Mouse (Mus musculus) kidney, postnatal 14 days (tissue): Measurements from ENCODE around the gene Cenpq.

Experiments used
- DNase-seq: peaks from one replicate; pipeline ENCODE4 v3.0.0; 2022; ENCODE audit warnings: mixed read lengths

Cenpq gene

DNA sequence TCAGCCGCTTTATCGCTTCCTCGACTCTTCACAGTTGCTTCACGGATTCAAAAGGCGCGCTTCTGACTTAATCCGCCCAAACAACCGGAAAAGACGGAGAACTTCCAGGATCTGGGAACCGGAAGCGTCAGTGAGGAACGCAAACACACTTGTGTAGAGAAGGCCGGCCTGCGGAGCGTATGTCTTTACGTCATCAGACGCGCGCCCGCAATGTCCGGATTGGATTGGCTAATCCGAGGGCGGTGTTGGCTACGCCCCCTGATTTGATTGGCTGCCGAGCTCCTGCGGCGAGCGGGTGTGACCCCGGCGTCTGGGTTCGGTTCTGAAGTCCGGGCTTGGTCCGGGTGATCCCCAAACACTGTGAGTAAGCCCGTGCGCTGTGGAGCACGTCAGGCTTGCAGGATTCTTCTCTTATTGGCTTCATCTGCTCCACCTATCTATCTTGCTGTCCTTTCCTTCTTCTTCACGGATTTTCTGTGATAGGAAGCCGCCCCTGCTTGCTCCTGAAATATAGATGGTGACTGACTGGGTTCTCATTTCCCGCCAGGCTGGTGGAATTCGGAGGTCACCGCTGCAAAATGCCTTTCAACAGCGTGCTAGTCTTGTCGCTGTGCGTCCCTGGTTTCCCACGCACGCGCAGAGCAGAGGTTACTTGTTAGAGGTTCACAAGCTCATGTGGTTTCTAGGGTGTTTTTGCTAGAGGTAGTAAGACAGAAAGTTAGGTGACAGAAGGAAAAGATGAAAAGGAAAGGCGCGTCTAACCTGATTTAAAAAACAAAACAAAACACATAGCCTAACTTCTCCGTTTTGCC lies at the start of gene Cenpq, which contains the start of gene Mut:
Gene Cenpq, minus strand, starts transcription at position 628 of the 812 bp plus-strand sequence.
Gene Mut, plus strand, starts transcription at position 266 of the 812 bp plus-strand sequence.
- DNase-seq, result peak; percentile 99

DNA sequence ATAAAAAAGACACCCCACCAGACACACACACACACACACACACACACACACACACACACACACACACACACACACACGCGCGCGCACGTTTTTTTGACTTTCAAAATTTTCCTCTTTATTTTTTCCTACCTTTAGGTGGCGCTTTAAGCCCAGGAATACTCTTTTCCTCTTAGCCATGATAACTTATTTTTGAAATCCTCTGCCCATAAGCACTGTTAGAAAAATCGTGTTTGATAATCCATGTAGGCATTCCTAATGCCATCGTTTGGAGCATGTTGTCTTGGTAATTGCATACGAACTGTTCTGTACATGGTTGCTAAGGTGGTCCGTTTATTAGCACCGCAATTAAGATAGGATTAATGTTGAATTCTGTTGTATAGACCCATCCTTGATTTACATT lies 43.1 kb upstream of the Cenpq start:
- no peak for DNase-seq

DNA sequence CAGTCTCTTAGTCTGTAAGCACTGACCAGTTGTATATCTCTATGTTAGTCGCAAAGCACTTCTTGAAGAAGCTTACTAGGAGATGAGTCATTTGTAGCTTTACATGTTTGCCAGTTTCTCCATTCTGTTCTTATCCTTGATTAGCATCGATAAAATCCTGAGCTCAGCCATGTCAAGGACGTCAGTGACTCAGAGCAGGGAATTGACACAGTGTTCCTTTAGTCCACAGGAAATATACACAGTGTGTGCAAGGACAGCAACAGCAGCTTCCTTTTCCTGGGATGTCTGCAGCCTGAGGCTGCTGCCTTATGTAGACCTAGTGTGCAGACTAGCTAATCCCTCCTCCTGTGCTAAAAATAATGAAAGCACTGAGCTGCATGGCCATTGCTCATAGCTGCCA lies 13.7 kb upstream of the Cenpq start:
- DNase-seq, result no peak

DNA sequence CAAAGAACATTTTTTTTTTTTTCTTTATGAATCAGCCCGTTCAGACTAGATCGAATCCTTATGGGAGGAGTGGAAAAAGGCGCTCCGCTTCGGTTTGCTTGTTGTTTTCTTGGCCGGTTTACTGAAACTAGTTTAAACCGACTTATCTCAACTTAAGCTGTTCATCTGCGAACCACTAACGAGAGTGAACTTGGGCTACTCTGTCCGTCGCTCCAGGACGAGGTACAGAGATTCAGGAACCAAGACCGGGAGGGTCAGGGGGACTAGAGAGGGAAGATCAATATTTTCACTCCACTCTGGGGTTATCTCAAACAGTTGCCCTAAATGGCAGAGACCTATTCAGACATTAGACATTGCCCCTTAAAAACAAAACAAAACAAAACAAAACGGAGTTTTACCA lies 862 bp downstream of the Cenpq start:
- no peak for DNase-seq

DNA sequence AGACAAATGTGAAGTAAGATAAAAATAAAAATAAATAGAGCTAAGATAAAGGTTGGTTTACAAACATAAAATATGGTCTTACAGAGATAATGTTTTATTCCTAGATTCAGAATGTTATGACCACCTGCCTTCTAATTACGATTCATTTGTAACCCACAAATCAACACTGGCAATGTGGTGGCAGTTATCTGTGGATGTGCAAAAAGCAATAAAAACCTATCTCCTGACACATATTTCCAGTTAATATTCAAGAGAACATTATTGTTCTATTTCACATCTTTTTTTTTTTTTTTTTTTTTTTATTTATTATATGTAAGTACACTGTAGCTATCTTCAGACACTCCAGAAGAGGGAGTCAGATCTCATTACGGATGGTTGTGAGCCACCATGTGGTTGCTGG lies 19.3 kb downstream of the Cenpq start:
- no peak for DNase-seq

DNA sequence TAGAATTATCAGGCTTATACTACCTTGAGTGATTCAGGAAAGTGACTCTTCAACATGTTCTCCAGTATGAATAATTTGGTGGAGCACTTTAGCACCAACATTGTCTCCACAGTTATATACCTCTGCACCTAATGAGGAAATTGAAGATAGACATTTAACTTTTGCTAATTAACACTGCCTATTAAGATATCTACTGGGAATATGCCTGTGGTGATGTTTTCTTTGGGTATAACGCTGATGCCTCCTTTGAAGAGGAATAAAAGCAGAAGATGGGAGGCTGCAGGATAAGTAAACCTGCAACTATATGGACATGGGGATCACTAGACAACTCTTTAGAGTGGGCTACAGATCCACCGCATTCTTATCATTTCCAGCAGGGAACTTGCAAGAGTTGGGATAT lies 20.6 kb downstream of the Cenpq start, which contains the start of gene Glyatl3:
Gene Glyatl3, minus strand, starts transcription at position 101 of the 400 bp plus-strand sequence.
- DNase-seq, result no peak

DNA sequence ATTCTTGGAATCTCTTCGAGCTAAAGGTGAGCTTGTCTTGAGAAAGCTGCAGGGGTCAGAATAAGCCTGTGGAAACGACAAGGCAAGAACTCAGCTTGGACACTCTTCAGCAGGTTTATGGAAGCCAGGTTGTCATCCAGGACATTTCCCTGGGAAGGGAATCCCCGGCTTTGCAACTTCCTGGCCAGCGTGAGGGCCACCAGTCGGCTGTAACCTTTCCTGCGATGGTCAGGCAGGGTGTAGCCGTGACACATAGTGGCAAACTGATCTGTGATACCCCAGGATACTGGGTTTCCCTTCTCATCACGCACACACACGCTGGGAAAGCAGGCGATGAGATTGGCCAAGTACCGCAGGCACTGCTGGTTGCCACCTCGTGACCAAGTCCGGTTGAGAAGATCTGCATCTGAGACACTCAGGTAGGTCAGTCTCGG lies 30.1 kb downstream of the Cenpq start:
- no peak for DNase-seq

DNA sequence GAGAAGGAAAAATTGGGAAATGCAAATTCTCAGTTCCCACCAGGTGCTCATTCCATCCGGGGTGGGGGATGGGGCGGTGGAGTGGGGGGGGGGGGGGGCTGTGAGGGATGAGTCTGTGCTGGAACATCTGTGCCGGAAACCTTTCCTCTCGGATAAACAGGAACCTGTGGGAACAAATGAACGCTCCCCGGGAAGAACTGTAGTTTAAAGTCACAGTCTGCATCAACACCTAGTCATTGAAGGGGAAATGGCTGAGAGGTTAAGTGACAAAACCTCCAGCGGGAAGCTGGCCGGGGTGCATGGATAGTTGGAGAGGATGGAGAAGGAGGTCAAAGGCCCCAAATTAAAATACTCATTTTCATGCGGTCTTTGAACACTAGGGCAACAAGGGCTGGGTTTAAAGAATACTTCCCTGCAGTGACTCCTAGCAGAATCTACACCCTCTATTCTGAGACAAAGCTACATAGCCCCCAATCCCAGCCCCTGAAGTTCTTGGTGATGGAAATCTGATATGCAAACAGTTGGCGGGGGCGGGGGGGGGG lies 30.7 kb downstream of the Cenpq start:
- DNase-seq, result no peak

DNA sequence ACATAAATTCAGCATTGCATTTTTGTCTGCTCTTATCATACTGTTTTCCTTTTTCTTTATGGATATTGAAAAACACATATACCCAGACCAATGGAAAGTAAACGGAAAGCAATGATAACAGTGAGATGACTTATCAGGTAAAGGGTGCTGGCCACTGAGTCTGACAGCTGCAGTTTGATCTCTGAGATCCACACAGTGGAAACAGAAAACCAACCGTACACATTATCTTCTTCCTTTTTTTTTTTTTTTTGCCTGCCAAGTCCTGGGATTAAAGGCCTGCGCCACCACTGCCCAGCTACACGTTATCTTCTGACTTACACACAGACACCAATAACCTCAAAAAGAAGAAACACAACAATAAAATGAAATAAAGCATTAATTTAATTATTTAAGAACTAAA lies 31.5 kb downstream of the Cenpq start:
- DNase-seq, result no peak

DNA sequence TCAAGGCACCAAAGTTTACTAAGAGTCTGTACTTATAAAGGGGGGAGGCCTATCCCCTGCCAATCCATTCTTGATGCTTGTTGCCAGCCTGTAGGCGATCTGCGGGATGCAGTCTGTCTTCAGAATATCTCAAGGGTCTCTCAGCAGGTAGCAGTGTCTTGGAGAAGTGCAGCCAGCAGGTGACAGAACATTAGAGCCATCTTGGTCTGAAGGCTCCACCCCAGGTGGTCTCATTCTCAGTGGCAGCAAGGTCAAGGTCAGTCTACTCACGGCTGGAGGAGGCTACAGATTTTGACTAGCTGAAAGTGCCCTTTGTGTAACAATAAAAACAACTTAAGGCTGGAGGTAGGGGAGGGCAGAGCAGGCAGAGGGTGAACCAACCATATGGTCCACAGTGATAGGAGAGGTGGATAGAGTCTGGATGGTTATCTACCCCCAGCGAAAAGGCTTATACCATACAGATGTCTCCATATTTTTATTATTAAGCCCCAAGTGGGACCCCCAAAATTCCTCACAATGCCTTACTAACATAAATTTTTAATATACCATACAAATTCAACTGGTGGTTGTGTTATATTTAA lies 35.0 kb downstream of the Cenpq start:
- no peak for DNase-seq

DNA sequence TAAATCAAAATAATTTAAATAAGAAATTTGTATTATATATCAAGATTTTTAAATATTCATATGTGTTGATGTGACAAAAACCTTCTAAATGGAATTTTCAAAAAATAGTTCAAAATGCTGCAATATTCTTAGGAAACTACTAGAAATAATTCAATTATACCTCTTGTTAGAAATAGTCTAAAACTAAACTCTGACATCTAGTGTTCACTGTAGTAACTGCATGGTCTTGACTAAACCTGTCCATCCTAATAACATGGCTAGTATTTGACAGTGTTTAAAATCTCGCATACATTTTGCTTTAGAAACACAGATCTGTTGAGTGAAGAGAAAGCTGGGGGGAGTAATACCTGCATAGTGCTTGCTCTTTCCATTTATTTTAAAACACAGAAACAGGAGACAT lies 38.0 kb downstream of the Cenpq start:
- no peak for DNase-seq

DNA sequence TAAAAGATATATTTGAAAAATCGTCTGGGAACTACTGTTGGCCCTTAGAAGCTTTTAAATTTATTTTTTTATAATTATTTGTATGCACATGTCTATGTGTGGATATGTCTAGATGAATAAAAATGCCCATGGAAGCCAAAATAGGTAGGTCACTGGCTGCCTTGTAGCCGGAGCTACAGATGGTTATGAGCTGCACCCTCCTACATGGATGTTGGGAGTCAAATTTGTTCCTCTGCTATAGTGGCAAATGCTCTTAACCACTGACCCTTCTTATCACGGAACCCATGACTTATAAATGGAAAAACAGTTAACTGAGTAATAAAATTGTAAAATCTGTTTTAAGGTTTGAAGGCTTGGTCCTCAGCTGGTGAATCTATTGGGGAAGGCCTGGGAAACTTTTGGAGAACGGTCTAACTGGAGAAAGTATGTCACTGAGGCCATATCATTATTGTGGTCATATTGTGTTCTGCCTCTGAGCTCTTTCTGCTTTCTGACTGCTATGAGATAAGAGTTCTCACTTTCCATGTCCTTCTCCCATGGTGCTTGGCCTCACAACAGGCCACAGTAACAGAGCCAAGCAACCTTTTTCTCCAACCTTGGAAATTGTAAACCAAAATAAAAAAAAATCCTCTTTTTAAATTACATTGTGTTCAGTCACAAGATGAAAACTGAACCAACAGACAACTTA lies 46.9 kb downstream of the Cenpq start:
- no peak for DNase-seq

DNA sequence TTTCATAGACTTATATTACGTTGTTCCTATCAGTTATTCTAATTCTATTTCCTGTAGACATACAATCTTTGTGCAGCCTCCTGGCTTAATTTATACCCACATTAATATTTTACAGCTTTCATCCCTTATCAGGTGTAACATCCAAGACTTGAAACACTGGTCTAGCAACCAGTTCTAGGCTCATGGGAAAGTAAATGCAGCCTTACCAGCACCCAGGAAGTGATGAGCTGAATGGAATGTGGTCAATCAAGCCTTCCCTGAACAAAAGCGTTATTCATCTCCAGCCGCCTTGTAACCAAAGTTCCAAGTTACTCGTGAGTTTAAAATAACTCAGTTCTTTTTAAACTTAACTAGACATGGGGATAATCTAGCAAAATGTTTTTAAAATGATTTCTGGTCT lies 49.7 kb downstream of the Cenpq start:
- DNase-seq, result no peak

DNA sequence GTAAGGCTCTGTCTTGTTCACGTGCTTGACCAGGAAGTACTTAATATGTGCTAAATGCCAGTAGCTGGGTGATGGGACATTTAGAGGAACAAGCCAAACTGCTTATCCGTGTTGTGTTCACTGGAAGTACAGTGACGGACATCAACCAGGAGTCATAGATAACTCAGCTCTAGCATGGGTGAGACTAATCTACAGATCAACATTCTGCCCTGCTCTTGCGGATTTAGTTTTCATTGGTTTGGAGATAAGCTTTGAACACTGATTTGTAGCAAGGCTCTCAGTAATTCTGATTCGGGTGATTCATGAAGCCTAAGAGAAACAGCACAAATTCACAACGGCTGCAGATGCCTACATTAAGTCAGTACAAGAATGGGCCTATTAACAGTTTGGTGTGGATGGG lies 52.7 kb downstream of the Cenpq start:
- no peak for DNase-seq

DNA sequence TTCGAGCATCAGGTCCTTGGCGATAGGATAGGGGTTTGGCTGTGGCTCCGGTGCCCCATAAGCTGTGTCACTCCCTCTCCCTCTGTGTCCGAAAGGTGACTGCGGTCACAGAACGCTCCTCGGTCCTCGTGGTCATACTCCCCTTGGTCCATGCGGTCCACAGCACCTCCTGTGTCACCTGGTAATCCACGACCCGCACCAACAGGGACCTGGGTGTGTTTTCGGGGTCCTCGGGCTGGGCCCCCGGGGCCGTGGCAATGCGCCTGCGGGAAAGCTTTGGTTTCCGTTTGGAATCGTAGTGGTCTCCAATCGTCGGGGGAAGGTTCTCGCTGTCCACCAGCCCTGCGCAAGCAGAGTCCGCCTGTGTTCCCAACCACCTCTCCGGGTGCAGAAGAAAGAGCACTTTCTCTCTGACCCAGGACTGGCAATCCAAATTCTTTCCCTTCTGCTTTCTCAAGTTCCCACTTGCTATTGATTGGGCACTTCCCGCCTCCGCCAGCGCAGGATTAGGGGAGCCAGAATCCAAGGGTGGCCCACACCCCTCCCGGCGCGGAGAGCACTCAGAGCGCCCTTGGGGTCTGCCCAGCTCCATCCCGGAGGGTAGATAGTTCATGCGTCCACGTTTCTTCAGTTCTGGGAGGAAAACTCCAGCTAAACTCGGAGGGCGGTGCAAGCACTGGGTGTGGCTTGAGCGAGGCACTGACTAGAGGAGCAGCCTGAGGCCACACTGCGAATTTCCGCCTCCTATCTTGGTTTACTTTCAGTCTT lies 54.7 kb downstream of the Cenpq start, which contains the start of gene 9130008F23Rik:
Gene 9130008F23Rik, minus strand, starts transcription at position 636 of the 768 bp plus-strand sequence.
- peak; percentile 59 for DNase-seq

DNA sequence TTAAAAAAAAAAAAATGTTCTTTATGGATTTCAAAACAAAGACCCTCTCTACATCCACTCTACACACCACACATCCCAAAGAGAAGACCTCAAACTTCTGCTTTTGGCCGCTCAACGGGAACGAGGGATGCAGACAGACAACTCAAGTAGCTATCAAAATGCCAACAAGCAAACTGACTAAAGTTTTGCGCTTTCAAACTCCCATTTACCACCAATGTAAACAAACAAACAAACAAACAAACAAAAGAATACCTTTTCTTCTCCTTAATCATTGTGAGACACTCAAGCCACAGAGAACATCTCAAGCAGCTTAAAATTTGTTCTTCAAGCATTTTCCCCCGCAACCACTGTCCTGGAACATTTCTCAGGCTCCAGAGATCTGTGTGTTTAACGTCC lies 55.3 kb downstream of the Cenpq start:
- DNase-seq, result no peak

DNA sequence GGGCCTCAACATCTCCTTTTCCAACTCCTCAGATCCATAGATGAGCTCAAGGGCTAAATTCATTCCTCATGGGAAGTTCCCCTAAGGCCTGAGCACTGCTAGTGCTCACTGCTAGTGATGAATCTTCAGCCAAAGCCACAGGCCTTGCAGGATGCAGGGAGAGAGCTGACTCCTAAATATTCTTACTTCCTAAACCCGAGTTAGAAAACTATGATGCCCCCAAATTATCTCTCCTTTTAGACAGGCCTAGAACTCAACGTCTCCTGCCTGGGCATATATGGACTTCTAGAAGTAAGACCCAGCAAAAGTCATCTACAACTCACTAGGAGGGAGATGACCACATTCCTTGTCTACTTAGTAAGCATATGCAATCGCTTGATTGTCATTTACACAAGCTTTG lies 57.1 kb downstream of the Cenpq start:
- no peak for DNase-seq

DNA sequence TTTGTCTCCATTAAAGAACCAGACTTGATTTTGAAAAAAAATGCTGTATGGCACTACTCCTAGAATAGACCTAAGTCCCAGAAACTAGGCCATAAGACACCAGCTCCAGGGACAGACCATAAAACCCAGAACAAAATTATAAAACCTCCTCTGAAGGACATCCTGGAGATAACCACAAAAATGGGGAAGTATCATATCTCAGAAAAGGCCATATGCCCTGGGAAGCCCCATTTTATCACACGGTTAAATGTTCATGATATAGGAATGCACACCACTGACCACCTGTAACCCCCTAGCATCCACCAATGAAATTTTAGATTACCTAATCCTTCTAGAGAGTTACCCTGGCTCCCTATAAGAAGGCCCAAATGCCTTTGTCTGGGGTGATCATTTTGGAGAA lies 59.3 kb downstream of the Cenpq start:
- DNase-seq, result no peak

DNA sequence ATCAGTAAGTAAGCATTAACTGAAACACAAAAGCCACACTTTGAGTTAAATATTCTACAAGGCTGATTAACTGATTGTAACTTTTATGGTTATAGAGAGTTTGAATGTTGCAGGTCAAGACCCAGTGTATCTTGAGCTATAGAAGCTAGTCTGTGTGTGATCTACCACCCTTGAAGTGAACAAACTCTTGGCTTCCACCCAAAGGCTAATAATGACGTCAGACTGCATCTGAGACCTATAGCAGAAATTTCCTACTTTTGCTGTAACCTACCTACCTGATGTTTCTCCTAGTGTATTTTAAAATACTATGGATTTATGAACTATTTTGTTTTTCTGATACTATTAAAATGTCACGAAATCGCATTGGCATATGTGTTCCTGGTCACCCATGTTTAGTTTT lies 60.1 kb downstream of the Cenpq start:
- DNase-seq, result no peak

DNA sequence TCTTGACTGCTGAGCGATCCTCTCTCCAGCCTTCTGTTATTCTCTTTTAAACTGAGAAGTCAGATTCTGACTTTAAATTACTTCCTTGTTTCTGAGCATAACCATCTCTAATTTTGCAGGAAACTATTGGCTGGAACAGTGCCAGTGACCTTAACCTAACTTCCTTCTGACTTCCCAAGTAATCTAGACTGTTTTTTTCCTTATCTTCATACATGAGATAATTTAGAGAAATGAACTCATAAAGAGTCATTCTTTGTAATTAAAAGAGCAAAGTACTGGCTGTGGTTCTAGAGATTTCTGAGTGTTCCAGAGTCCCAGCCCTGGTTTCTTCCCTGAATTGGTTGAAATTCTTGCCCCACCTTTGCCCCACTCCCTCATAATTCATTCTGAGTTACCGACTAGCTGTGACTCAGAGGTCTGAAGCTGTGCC lies 61.2 kb downstream of the Cenpq start:
- DNase-seq, result peak; percentile 61
